Mouse (Mus musculus) liver, adult 2 months (tissue): ENCODE results near the gene Ppp1r1a.

ENCODE experiments used
- CTCF ChIP-seq: fragments of 200-500 bp; IDR thresholded peaks from 2 replicates; pipeline ENCODE4 v1.5.1; 2011; ENCODE audit warnings: low read depth, low read length, control low read depth
- POLR2A ChIP-seq: fragments of 200-500 bp; IDR thresholded peaks from 2 replicates; pipeline ENCODE4 v1.6.1; 2011; ENCODE audit warnings: low read length, control low read depth; ENCODE audit not compliant: insufficient read depth; ENCODE audit errors: extremely low read depth

- TF ChIP-seq CTCF (no peak), POLR2A (no peak)
Observed at GRCm38 (mm10) chr15:103501186-103501585, 36.6 kb downstream of the Ppp1r1a start.
